Comparison of ENCODE assay signal across 25 mouse cellular contexts in the genomic region with DNA sequence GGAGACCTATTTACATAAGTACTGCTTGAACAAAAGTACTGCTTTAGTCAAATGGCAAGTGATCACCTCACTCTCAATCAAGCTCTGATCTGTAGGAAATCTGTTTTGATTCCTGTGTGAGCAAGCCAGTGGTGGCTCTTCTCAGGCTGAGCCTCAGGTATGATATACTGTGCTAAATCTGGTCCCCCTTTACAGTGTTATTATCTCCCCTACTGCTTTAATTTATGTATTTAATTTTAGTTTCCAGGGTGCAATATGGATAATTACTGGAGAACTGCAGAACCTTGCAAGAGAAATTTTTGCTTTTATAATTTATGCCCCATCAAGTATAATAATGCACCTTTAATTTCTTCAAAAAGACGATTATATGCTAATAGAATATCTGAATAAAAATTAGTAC.
"Had no signal": no experiment of that assay in that cellular context is flagged by ENCODE, and none has a peak within 500 bp of the region (broad histone marks: within the 10 kb centered on the region; RNA-seq: fewer than 3 reads in every experiment).

No protein-coding gene starts in this region.

- H3K9ac ChIP-seq: heart, embryonic 12.5 days; hindbrain, embryonic 12.5 days; hindbrain, embryonic 14.5 days; intestine, embryonic 15.5 days; limb, embryonic 12.5 days had no signal

- H3K27me3 ChIP-seq: heart, embryonic 12.5 days; hindbrain, embryonic 12.5 days; intestine, embryonic 15.5 days; limb, embryonic 12.5 days had no signal

- H3K4me2 ChIP-seq: heart, embryonic 12.5 days; hindbrain, embryonic 12.5 days; hindbrain, embryonic 14.5 days; intestine, embryonic 15.5 days; limb, embryonic 12.5 days; liver, embryonic 11.5 days had no signal

- DNase-seq: gastrocnemius, postnatal 14 days; gastrocnemius, postnatal 36 days; heart, adult 11 months; heart, adult 2 months; heart, postnatal 10 days; heart, postnatal 4 days; kidney, adult 18-20 months; kidney, adult 8-10 months; kidney, postnatal 10 days; kidney, postnatal 25 days; kidney, postnatal 4 days; liver had no signal

- H3K27ac ChIP-seq: heart, adult 2 months; hindbrain, embryonic 10.5 days; hindbrain, embryonic 12.5 days; hindbrain, embryonic 14.5 days; intestine, embryonic 15.5 days; layer of hippocampus, adult 2 months; left cerebral cortex, adult 2 months; limb, embryonic 10.5 days; limb, embryonic 12.5 days had no signal

- H3K4me3 ChIP-seq: heart, adult 2 months; heart, embryonic 12.5 days; hindbrain, embryonic 10.5 days; hindbrain, embryonic 12.5 days; intestine, embryonic 15.5 days; layer of hippocampus, adult 2 months; left cerebral cortex, adult 2 months; limb, embryonic 10.5 days; limb, embryonic 12.5 days had no signal

- ATAC-seq: hindbrain, embryonic 16.5 days; inflammation-experienced regulatory T-cells, adult 6 months; intestine, embryonic 15.5 days; intestine, postnatal 0 days had no signal

- H3K9me3 ChIP-seq: heart, embryonic 12.5 days; hindbrain, embryonic 10.5 days; hindbrain, embryonic 12.5 days; intestine, embryonic 15.5 days; limb, embryonic 10.5 days; limb, embryonic 12.5 days had no signal

- H3K4me1 ChIP-seq: heart, embryonic 12.5 days; hindbrain, embryonic 10.5 days; hindbrain, embryonic 12.5 days; intestine, embryonic 15.5 days; limb, embryonic 10.5 days; limb, embryonic 12.5 days had no signal

- H3K36me3 ChIP-seq: heart, embryonic 12.5 days; hindbrain, embryonic 10.5 days; hindbrain, embryonic 12.5 days; intestine, embryonic 15.5 days; limb, embryonic 10.5 days; limb, embryonic 12.5 days had no signal
